9 mouse cellular contexts compared by ENCODE assay signal in genomic region chr4:116221996-116222842, GRCm38 (mm10). TPM values are rescaled to one million over a fixed set of nuclear protein-coding genes. Genes with fewer than 3 reads are reported as not detected.
DNase-seq lines count a peak whose midpoint lies in the region; ATAC-seq and TF ChIP-seq lines count a peak whose summit lies in the region.
"Had no signal": no experiment of that assay in that cellular context is flagged by ENCODE, and none has a peak within 500 bp of the region (broad histone marks: within the 10 kb centered on the region; RNA-seq: fewer than 3 reads in every experiment).

No protein-coding gene starts in this region.

- ATAC-seq in forebrain, embryonic 11.5 days (replicated peaks; ENCODE audit: low FRiP score), result no peak
- ATAC-seq in neural tube, embryonic 11.5 days (ENCODE audit: insufficient read depth, low FRiP score, low TSS enrichment), result no peak

- H3K9me3 ChIP-seq in forebrain, embryonic 11.5 days (ENCODE audit: control insufficient read depth, low read length), result no peaks in the 10 kb centered on the region
- no peaks in the 10 kb centered on the region for H3K9me3 ChIP-seq in neural tube, embryonic 11.5 days (ENCODE audit: control insufficient read depth, low read length)

- peak overlapping the region; percentile 100 for H3K27ac ChIP-seq in forebrain, embryonic 11.5 days (ENCODE audit: low read depth, low read length)
- peak overlapping the region; percentile 100 for H3K27ac ChIP-seq in neural tube, embryonic 11.5 days (ENCODE audit: low read depth, low read length)

- DNase-seq in right cerebral cortex, adult 2 months (ENCODE audit: low spot score in 2 of 2), result peak; percentile 26 to 49
- no peak for DNase-seq in right cerebral cortex, postnatal 14 days
- DNase-seq in brain, embryonic 14.5 days (ENCODE audit: low read depth), result peak; percentile 73
- peak; percentile 75 for DNase-seq in forebrain, embryonic 11.5 days (ENCODE audit: low spot score)
- peak; percentile 63 for DNase-seq in induced T-regulatory cell, adult 2 months (ENCODE audit: low read depth)
- DNase-seq in liver, result peak; percentile 34
- DNase-seq in neural tube, embryonic 11.5 days (ENCODE audit: low spot score), result peak; percentile 57
- DNase-seq in gastrocnemius, postnatal 36 days, result no peak

- peak overlapping the region; percentile 96 for H3K9ac ChIP-seq in forebrain, embryonic 11.5 days (ENCODE audit: low read length)
- peak overlapping the region; percentile 93 for H3K9ac ChIP-seq in neural tube, embryonic 11.5 days (ENCODE audit: low read length)

- intact Hi-C loops in gastrocnemius, postnatal 36 days (cut with DNase I), result no loop called here

- peaks cover 7% of the 10 kb centered on the region; the same call in 1 of the 2 replicates for H3K4me1 ChIP-seq in forebrain, embryonic 11.5 days (replicated peaks; ENCODE audit: control insufficient read depth, insufficient read depth, low read length)
- peaks cover 6% of the 10 kb centered on the region; the same call in 1 of the 2 replicates for H3K4me1 ChIP-seq in neural tube, embryonic 11.5 days (ENCODE audit: control insufficient read depth, insufficient read depth, low read length)

- no peak for TF ChIP-seq POLR2A in brain, embryonic 14.5 days (IDR thresholded peaks at IDR 0.05; ENCODE audit: borderline replicate concordance, extremely low read depth, insufficient read depth, insufficient read length, poor library complexity, severe bottlenecking)

- WGBS in forebrain, embryonic 11.5 days, result under 1% methylated on average over 23 of the region's 23 CpGs
- WGBS in neural tube, embryonic 11.5 days, result under 1% methylated on average over 23 of the region's 23 CpGs

- H3K4me3 ChIP-seq in forebrain, embryonic 11.5 days (ENCODE audit: low read depth, low read length), result peak overlapping the region; percentile 75
- H3K4me3 ChIP-seq in neural tube, embryonic 11.5 days (ENCODE audit: low read depth, low read length), result peak overlapping the region; percentile 70

- peak overlapping the region; percentile 67 for H3K4me2 ChIP-seq in forebrain, embryonic 11.5 days (ENCODE audit: low read depth, low read length, severe bottlenecking)
- H3K4me2 ChIP-seq in neural tube, embryonic 11.5 days (ENCODE audit: low read depth), result peak overlapping the region; percentile 54

- no peak for TF ChIP-seq CTCF in brain, embryonic 14.5 days (IDR thresholded peaks at IDR 0.05; ENCODE audit: borderline replicate concordance, extremely low read depth, insufficient read depth, insufficient read length)

- H3K36me3 ChIP-seq in forebrain, embryonic 11.5 days (ENCODE audit: control insufficient read depth, insufficient read depth, low read length), result no peaks in the 10 kb centered on the region
- no peaks in the 10 kb centered on the region for H3K36me3 ChIP-seq in neural tube, embryonic 11.5 days (ENCODE audit: control insufficient read depth, insufficient read depth, low read length)

- no peaks in the 10 kb centered on the region for H3K27me3 ChIP-seq in forebrain, embryonic 11.5 days (ENCODE audit: control insufficient read depth, insufficient read depth, low read length)
- H3K27me3 ChIP-seq in neural tube, embryonic 11.5 days (ENCODE audit: control insufficient read depth, insufficient read depth, low read length), result no peaks in the 10 kb centered on the region

RNA-seq across cellular contexts. Expression of gene Pik3r3, which starts 0.8 kb away (rescaled TPM):
- polyA plus RNA-seq in brain, embryonic 14.5 days (2012; rRNA removed), result 117 and 122 TPM in 2 replicates
- 58.0 and 71.4 TPM in 2 replicates for polyA plus RNA-seq in forebrain, embryonic 11.5 days (2014; fragmentation: Nextera tagmentation; extraction: Ambion mirVana)
- 63.2 and 69.2 TPM in 2 replicates for polyA plus RNA-seq in neural tube, embryonic 11.5 days (2014; fragmentation: Nextera tagmentation; extraction: Ambion mirVana)
- 1 to 10 TPM; 4.3 to 5.4 TPM for total RNA-seq in gastrocnemius, postnatal 36 days (2021)

RNA-seq across cellular contexts. Expression of gene Gm49337, which starts 49.0 kb away (rescaled TPM):
- not detected in 2 replicates for polyA plus RNA-seq in brain, embryonic 14.5 days (2012; rRNA removed)
- not detected in 2 replicates for polyA plus RNA-seq in forebrain, embryonic 11.5 days (2014; fragmentation: Nextera tagmentation; extraction: Ambion mirVana)
- not detected in 2 replicates for polyA plus RNA-seq in neural tube, embryonic 11.5 days (2014; fragmentation: Nextera tagmentation; extraction: Ambion mirVana)
- total RNA-seq in gastrocnemius, postnatal 36 days (2021), result under 1 TPM in 1 of 2 experiments, not detected in 1; 0.59 TPM

RNA-seq across cellular contexts. Expression of gene 1700042G07Rik, which starts 49.0 kb away (rescaled TPM):
- not detected in 2 replicates for polyA plus RNA-seq in brain, embryonic 14.5 days (2012; rRNA removed)
- not detected in 2 replicates for polyA plus RNA-seq in forebrain, embryonic 11.5 days (2014; fragmentation: Nextera tagmentation; extraction: Ambion mirVana)
- polyA plus RNA-seq in neural tube, embryonic 11.5 days (2014; fragmentation: Nextera tagmentation; extraction: Ambion mirVana), result not detected in 2 replicates
- not detected for total RNA-seq in gastrocnemius, postnatal 36 days (2021)
- polyA plus RNA-seq: frontal cortex, adult 2 months had no signal

RNA-seq across cellular contexts. Expression of gene Tspan1, which starts 54.8 kb away (rescaled TPM):
- polyA plus RNA-seq in brain, embryonic 14.5 days (2012; rRNA removed), result 0.07 TPM in 1 of 2 replicates, not detected in the other
- 0.19 TPM in 1 of 2 replicates, not detected in the other for polyA plus RNA-seq in forebrain, embryonic 11.5 days (2014; fragmentation: Nextera tagmentation; extraction: Ambion mirVana)
- polyA plus RNA-seq in neural tube, embryonic 11.5 days (2014; fragmentation: Nextera tagmentation; extraction: Ambion mirVana), result 0.11 and 0.19 TPM in 2 replicates
- not detected for total RNA-seq in gastrocnemius, postnatal 36 days (2021)

Comparison
In these comparisons a context has a peak if more than half of its experiments do, and no peak if none do; other contexts are left out.
1. DNase-seq: peak in right cerebral cortex, adult 2 months (2 of 2), brain, embryonic 14.5 days (single experiment), forebrain, embryonic 11.5 days (single experiment), induced T-regulatory cell, adult 2 months (single experiment), liver (single experiment) and neural tube, embryonic 11.5 days (single experiment); none in right cerebral cortex, postnatal 14 days (single experiment) and gastrocnemius, postnatal 36 days (0 of 2).